Mouse (Mus musculus) duodenum, adult 2 months (tissue): ENCODE measurements around the gene Efna4. TPM values are rescaled to one million over a fixed set of nuclear protein-coding genes. Genes with fewer than 3 reads are reported as not detected.

Source experiments
- polyA plus RNA-seq: library from polyadenylated mRNA; depleted of rRNA; stranded (reverse); fragments of >200 nt; gene quantifications from 2 replicates; pipeline ENCODE4 v1.2.3, GENCODE M21; 2012; ENCODE audit warnings: low replicate concordance; rRNA removed

The Efna4 gene
- polyA plus RNA-seq = 14.7 and 32.5 TPM in 2 replicates

GRCm38 (mm10) chr3:89337721-89338578, at the start of gene Efna4:
Efna4 (minus strand) TSS chr3:89338028.

GRCm38 (mm10) chr3:89365153-89365485, 27.3 kb upstream of the Efna4 start, which contains the start of gene Dcst1:
Dcst1 (minus strand) TSS chr3:89365253.

GRCm38 (mm10) chr3:89361675-89362074, 23.8 kb upstream of the Efna4 start, which contains the start of gene Dcst2:
Dcst2 (plus strand) TSS chr3:89361975.

GRCm38 (mm10) chr3:89349869-89350501, 12.2 kb upstream of the Efna4 start, which contains the start of gene Adam15:
Adam15 (minus strand) TSS chr3:89349996.

GRCm38 (mm10) chr3:89322514-89323165, 15.2 kb downstream of the Efna4 start, which contains the start of gene Efna3:
Efna3 (minus strand) TSS chr3:89322965.

Other genes with a start within 250 kb of the Efna4 start
- 51.4 and 58.5 TPM in 2 replicates for gene Rusc1, start 244.7 kb downstream of the Efna4 start, polyA plus RNA-seq
- gene Gm43738, start 236.9 kb downstream of the Efna4 start, polyA plus RNA-seq = not detected in 2 replicates
- 58.7 and 73.8 TPM in 2 replicates for gene Fdps, start 236.1 kb downstream of the Efna4 start, polyA plus RNA-seq
- gene Pklr, start 201.9 kb downstream of the Efna4 start, polyA plus RNA-seq = 528 and 535 TPM in 2 replicates
- gene Hcn3, start 177.8 kb downstream of the Efna4 start, polyA plus RNA-seq = 0.38 and 1.6 TPM in 2 replicates
- gene Clk2, start 173.2 kb downstream of the Efna4 start, polyA plus RNA-seq = 19.8 and 20.8 TPM in 2 replicates
- gene Scamp3, start 160.6 kb downstream of the Efna4 start, polyA plus RNA-seq = 128 and 132 TPM in 2 replicates
- 26.9 and 30.9 TPM in 2 replicates for gene Fam189b, start 154.9 kb downstream of the Efna4 start, polyA plus RNA-seq
- 27.8 and 49.9 TPM in 2 replicates for gene Gba, start 135.1 kb downstream of the Efna4 start, polyA plus RNA-seq
- 8.4 and 15.4 TPM in 2 replicates for gene Thbs3, start 122.8 kb downstream of the Efna4 start, polyA plus RNA-seq
- gene Mtx1, start 110.9 kb downstream of the Efna4 start, polyA plus RNA-seq = 192 and 239 TPM in 2 replicates
- 1.1 and 80.2 TPM in 2 replicates for gene Muc1, start 109.0 kb downstream of the Efna4 start, polyA plus RNA-seq
- gene Krtcap2, start 92.1 kb downstream of the Efna4 start, polyA plus RNA-seq = 340 and 345 TPM in 2 replicates
- gene Trim46, start 91.7 kb downstream of the Efna4 start, polyA plus RNA-seq = 2.8 and 16.7 TPM in 2 replicates
- 370 and 590 TPM in 2 replicates for gene Dpm3, start 78.7 kb downstream of the Efna4 start, polyA plus RNA-seq
- gene Slc50a1, start 67.5 kb downstream of the Efna4 start, polyA plus RNA-seq = 90.2 and 159 TPM in 2 replicates
- gene Efna1, start 56.9 kb downstream of the Efna4 start, polyA plus RNA-seq = 59.5 and 87.8 TPM in 2 replicates
- 8.2 and 18.7 TPM in 2 replicates for gene Efna3, start 15.1 kb downstream of the Efna4 start, polyA plus RNA-seq
- gene Adam15, start 12.0 kb upstream of the Efna4 start, polyA plus RNA-seq = 77.9 and 91.6 TPM in 2 replicates
- gene Dcst2, start 23.9 kb upstream of the Efna4 start, polyA plus RNA-seq = 2.5 TPM in 2 replicates
- gene Dcst1, start 27.2 kb upstream of the Efna4 start, polyA plus RNA-seq = 5.1 and 8.6 TPM in 2 replicates
- 153 and 200 TPM in 2 replicates for gene Zbtb7b, start 56.7 kb upstream of the Efna4 start, polyA plus RNA-seq
- not detected in 2 replicates for gene Lenep, start 64.8 kb upstream of the Efna4 start, polyA plus RNA-seq
- 38.8 and 45.1 TPM in 2 replicates for gene Flad1, start 73.8 kb upstream of the Efna4 start, polyA plus RNA-seq
- gene Cks1b, start 80.4 kb upstream of the Efna4 start, polyA plus RNA-seq = 7.2 and 7.6 TPM in 2 replicates
- gene Shc1, start 80.4 kb upstream of the Efna4 start, polyA plus RNA-seq = 43.8 and 52.6 TPM in 2 replicates
- gene Pygo2, start 92.2 kb upstream of the Efna4 start, polyA plus RNA-seq = 79.8 and 157 TPM in 2 replicates
- gene Pbxip1, start 98.7 kb upstream of the Efna4 start, polyA plus RNA-seq = 34.4 and 41.9 TPM in 2 replicates
- gene Pmvk, start 116.5 kb upstream of the Efna4 start, polyA plus RNA-seq = 9.4 and 15.8 TPM in 2 replicates
- 2.0 and 5.3 TPM in 2 replicates for gene Kcnn3, start 182.1 kb upstream of the Efna4 start, polyA plus RNA-seq